ENCODE assay signal across 28 mouse cellular contexts in genomic region chr14:51877517-51877916, GRCm38 (mm10). TPM values are rescaled to one million over a fixed set of nuclear protein-coding genes. Genes with fewer than 3 reads are reported as not detected.
A peak's percentile ranks its signal among the peaks of the same experiment; 100 is the strongest.
DNase-seq lines count a peak whose midpoint lies in the region; ATAC-seq lines count a peak whose summit lies in the region.
"Had no signal": no experiment of that assay in that cellular context is flagged by ENCODE, and none has a peak within 500 bp of the region (broad histone marks: within the 10 kb centered on the region; RNA-seq: fewer than 3 reads in every experiment).

No protein-coding gene starts in this region.

- 85% methylated on average over 3 of the region's 3 CpGs for WGBS in midbrain, embryonic 11.5 days
- 85% methylated on average over 3 of the region's 3 CpGs for WGBS in midbrain, embryonic 15.5 days
- WGBS in intestine, embryonic 16.5 days, result 57% methylated on average over 3 of the region's 3 CpGs
- 85% methylated on average over 3 of the region's 3 CpGs for WGBS in hindbrain, embryonic 16.5 days

- no peak overlapping the region for H3K4me2 ChIP-seq in midbrain, embryonic 11.5 days
- H3K4me2 ChIP-seq in midbrain, embryonic 15.5 days, result no peak overlapping the region
- no peak overlapping the region for H3K4me2 ChIP-seq in intestine, embryonic 16.5 days (ENCODE audit: low read depth, low read length)
- H3K4me2 ChIP-seq in hindbrain, embryonic 16.5 days (ENCODE audit: low read length), result no peak overlapping the region
- H3K4me2 ChIP-seq: embryonic facial prominence, embryonic 13.5 days; forebrain, embryonic 12.5 days; heart, embryonic 11.5 days; hindbrain, embryonic 12.5 days; hindbrain, embryonic 15.5 days had no signal

- DNase-seq in midbrain, embryonic 11.5 days (ENCODE audit: low spot score, missing footprints), result peak; percentile 14
- DNase-seq in brain, adult 2 months (ENCODE audit: low read depth, low spot score), result peak; percentile 8
- DNase-seq in cerebellum, postnatal 14 days, result no peak
- no peak for DNase-seq in cerebellum, postnatal 36 days
- DNase-seq: B cell, adult 2 months; cerebellum, adult 18-20 months; cerebellum, adult 9-10 months; cerebellum, postnatal 25 days; embryo, embryonic 11 days; gastrocnemius, postnatal 10 days; gastrocnemius, postnatal 36 days; heart, adult 2 months had no signal

- no peak overlapping the region for H3K9ac ChIP-seq in midbrain, embryonic 11.5 days (ENCODE audit: low read length)
- no peak overlapping the region for H3K9ac ChIP-seq in midbrain, embryonic 15.5 days
- H3K9ac ChIP-seq in intestine, embryonic 16.5 days (ENCODE audit: low read depth, low read length), result no peak overlapping the region
- no peak overlapping the region for H3K9ac ChIP-seq in hindbrain, embryonic 16.5 days (ENCODE audit: low read depth, low read length)
- H3K9ac ChIP-seq: embryonic facial prominence, embryonic 13.5 days; forebrain, embryonic 12.5 days; hindbrain, embryonic 12.5 days; hindbrain, embryonic 15.5 days had no signal

- H3K27ac ChIP-seq in midbrain, embryonic 11.5 days (ENCODE audit: low read depth, low read length), result no peak overlapping the region
- no peak overlapping the region for H3K27ac ChIP-seq in midbrain, embryonic 15.5 days
- no peak overlapping the region for H3K27ac ChIP-seq in intestine, embryonic 16.5 days (ENCODE audit: low read length)
- H3K27ac ChIP-seq in hindbrain, embryonic 16.5 days (ENCODE audit: low read depth, low read length), result no peak overlapping the region
- H3K27ac ChIP-seq: embryonic facial prominence, embryonic 10.5 days; embryonic facial prominence, embryonic 13.5 days; forebrain, embryonic 12.5 days; heart, adult 2 months; hindbrain, embryonic 12.5 days; hindbrain, embryonic 15.5 days had no signal

- H3K4me3 ChIP-seq in midbrain, embryonic 11.5 days (ENCODE audit: low read depth, low read length), result no peak overlapping the region
- no peak overlapping the region for H3K4me3 ChIP-seq in midbrain, embryonic 15.5 days
- H3K4me3 ChIP-seq in intestine, embryonic 16.5 days (ENCODE audit: low read length), result no peak overlapping the region
- H3K4me3 ChIP-seq in hindbrain, embryonic 16.5 days (ENCODE audit: low read length), result no peak overlapping the region
- H3K4me3 ChIP-seq: embryonic facial prominence, embryonic 10.5 days; embryonic facial prominence, embryonic 13.5 days; erythroblast, embryonic 14.5 days; forebrain, embryonic 12.5 days; heart, adult 2 months; hindbrain, embryonic 12.5 days; hindbrain, embryonic 15.5 days had no signal

- H3K4me1 ChIP-seq in midbrain, embryonic 11.5 days (ENCODE audit: control insufficient read depth, insufficient read depth, low read length), result no peaks in the 10 kb centered on the region
- no peaks in the 10 kb centered on the region for H3K4me1 ChIP-seq in midbrain, embryonic 15.5 days
- no peaks in the 10 kb centered on the region for H3K4me1 ChIP-seq in intestine, embryonic 16.5 days (ENCODE audit: control insufficient read depth, insufficient read depth, low read length)
- no peaks in the 10 kb centered on the region for H3K4me1 ChIP-seq in hindbrain, embryonic 16.5 days (ENCODE audit: control insufficient read depth, insufficient read depth, low read depth, low read length)
- H3K4me1 ChIP-seq: embryonic facial prominence, embryonic 10.5 days; embryonic facial prominence, embryonic 13.5 days; forebrain, embryonic 12.5 days; hindbrain, embryonic 12.5 days; hindbrain, embryonic 15.5 days had no signal

- H3K9me3 ChIP-seq in midbrain, embryonic 11.5 days (ENCODE audit: control insufficient read depth, low read length), result no peaks in the 10 kb centered on the region
- H3K9me3 ChIP-seq in midbrain, embryonic 15.5 days, result no peaks in the 10 kb centered on the region
- H3K9me3 ChIP-seq in intestine, embryonic 16.5 days (ENCODE audit: control insufficient read depth, low read length), result no peaks in the 10 kb centered on the region
- H3K9me3 ChIP-seq in hindbrain, embryonic 16.5 days (ENCODE audit: control insufficient read depth, low read length), result no peaks in the 10 kb centered on the region
- H3K9me3 ChIP-seq: embryonic facial prominence, embryonic 10.5 days; embryonic facial prominence, embryonic 13.5 days; forebrain, embryonic 12.5 days; hindbrain, embryonic 12.5 days; hindbrain, embryonic 15.5 days had no signal

- no peak for ATAC-seq in midbrain, embryonic 11.5 days (ENCODE audit: low FRiP score)
- ATAC-seq in midbrain, embryonic 15.5 days (replicated peaks), result no peak
- ATAC-seq in intestine, embryonic 16.5 days, result peak; percentile 65
- no peak for ATAC-seq in hindbrain, embryonic 16.5 days
- ATAC-seq: forebrain, embryonic 16.5 days had no signal

- H3K27me3 ChIP-seq in midbrain, embryonic 11.5 days (ENCODE audit: control insufficient read depth, insufficient read depth, low read length), result no peaks in the 10 kb centered on the region
- H3K27me3 ChIP-seq in midbrain, embryonic 15.5 days (replicated peaks), result no peaks in the 10 kb centered on the region
- H3K27me3 ChIP-seq in intestine, embryonic 16.5 days (replicated peaks; ENCODE audit: control insufficient read depth, insufficient read depth, low read length), result no peaks in the 10 kb centered on the region
- no peaks in the 10 kb centered on the region for H3K27me3 ChIP-seq in hindbrain, embryonic 16.5 days (replicated peaks; ENCODE audit: control insufficient read depth, insufficient read depth, low read length)
- H3K27me3 ChIP-seq: embryonic facial prominence, embryonic 13.5 days; forebrain, embryonic 12.5 days; hindbrain, embryonic 12.5 days; hindbrain, embryonic 15.5 days had no signal

- no peaks in the 10 kb centered on the region for H3K36me3 ChIP-seq in midbrain, embryonic 11.5 days (ENCODE audit: control insufficient read depth, insufficient read depth, low read length)
- no peaks in the 10 kb centered on the region for H3K36me3 ChIP-seq in midbrain, embryonic 15.5 days (replicated peaks)
- H3K36me3 ChIP-seq in intestine, embryonic 16.5 days (ENCODE audit: control insufficient read depth, insufficient read depth, low read length), result no peaks in the 10 kb centered on the region
- no peaks in the 10 kb centered on the region for H3K36me3 ChIP-seq in hindbrain, embryonic 16.5 days (ENCODE audit: control insufficient read depth, insufficient read depth, low read length)
- H3K36me3 ChIP-seq: embryonic facial prominence, embryonic 10.5 days; embryonic facial prominence, embryonic 13.5 days; forebrain, embryonic 12.5 days; hindbrain, embryonic 12.5 days; hindbrain, embryonic 15.5 days had no signal

RNA-seq across cellular contexts. Expression of gene Mettl17, which starts 7.1 kb away (rescaled TPM):
- polyA plus RNA-seq in midbrain, embryonic 11.5 days (2014; fragmentation: Nextera tagmentation; extraction: Ambion mirVana), result 49.6 and 52.4 TPM in 2 replicates
- 99.3 and 100 TPM in 2 replicates for polyA plus RNA-seq in midbrain, embryonic 15.5 days (2015; fragmentation: Nextera tagmentation; extraction: Ambion mirVana)
- polyA plus RNA-seq in intestine, embryonic 16.5 days (2015; fragmentation: Nextera tagmentation; extraction: Ambion mirVana), result 50.3 and 57.1 TPM in 2 replicates
- 80.4 and 88.1 TPM in 2 replicates for polyA plus RNA-seq in hindbrain, embryonic 16.5 days (2015; fragmentation: Nextera tagmentation; extraction: Ambion mirVana)

RNA-seq across cellular contexts. Expression of gene Slc39a2, which starts 15.2 kb away (rescaled TPM):
- 0.40 and 0.41 TPM in 2 replicates for polyA plus RNA-seq in midbrain, embryonic 11.5 days (2014; fragmentation: Nextera tagmentation; extraction: Ambion mirVana)
- 2.4 and 3.0 TPM in 2 replicates for polyA plus RNA-seq in midbrain, embryonic 15.5 days (2015; fragmentation: Nextera tagmentation; extraction: Ambion mirVana)
- polyA plus RNA-seq in intestine, embryonic 16.5 days (2015; fragmentation: Nextera tagmentation; extraction: Ambion mirVana), result 1.3 TPM in 2 replicates
- polyA plus RNA-seq in hindbrain, embryonic 16.5 days (2015; fragmentation: Nextera tagmentation; extraction: Ambion mirVana), result 1.5 and 1.9 TPM in 2 replicates
- polyA plus RNA-seq: erythroblast, embryonic 14.5 days had no signal

RNA-seq across cellular contexts. Expression of gene Ear6, which starts 24.0 kb away (rescaled TPM):
- polyA plus RNA-seq in midbrain, embryonic 11.5 days (2014; fragmentation: Nextera tagmentation; extraction: Ambion mirVana), result not detected in 2 replicates
- not detected in 2 replicates for polyA plus RNA-seq in midbrain, embryonic 15.5 days (2015; fragmentation: Nextera tagmentation; extraction: Ambion mirVana)
- 0.26 TPM in 1 of 2 replicates, not detected in the other for polyA plus RNA-seq in intestine, embryonic 16.5 days (2015; fragmentation: Nextera tagmentation; extraction: Ambion mirVana)
- polyA plus RNA-seq in hindbrain, embryonic 16.5 days (2015; fragmentation: Nextera tagmentation; extraction: Ambion mirVana), result not detected in 2 replicates
- polyA plus RNA-seq: adrenal gland, adult 2 months; brain, embryonic 14.5 days; cortical plate, adult 2 months; embryonic facial prominence, embryonic 10.5 days; embryonic facial prominence, embryonic 13.5 days; erythroblast, embryonic 14.5 days; forebrain, embryonic 12.5 days; forebrain, embryonic 16.5 days; heart, adult 2 months; heart, embryonic 11.5 days; heart, embryonic 14.5 days; heart, postnatal 0 days; hindbrain, embryonic 12.5 days; hindbrain, embryonic 15.5 days had no signal

RNA-seq across cellular contexts. Expression of gene Ndrg2, which starts 36.4 kb away (rescaled TPM):
- 7.5 and 10.6 TPM in 2 replicates for polyA plus RNA-seq in midbrain, embryonic 11.5 days (2014; fragmentation: Nextera tagmentation; extraction: Ambion mirVana)
- polyA plus RNA-seq in midbrain, embryonic 15.5 days (2015; fragmentation: Nextera tagmentation; extraction: Ambion mirVana), result 170 and 196 TPM in 2 replicates
- polyA plus RNA-seq in intestine, embryonic 16.5 days (2015; fragmentation: Nextera tagmentation; extraction: Ambion mirVana), result 62.1 and 64.2 TPM in 2 replicates
- 338 and 429 TPM in 2 replicates for polyA plus RNA-seq in hindbrain, embryonic 16.5 days (2015; fragmentation: Nextera tagmentation; extraction: Ambion mirVana)

RNA-seq across cellular contexts. Expression of gene Tppp2, which starts 40.7 kb away (rescaled TPM):
- not detected in 2 replicates for polyA plus RNA-seq in midbrain, embryonic 11.5 days (2014; fragmentation: Nextera tagmentation; extraction: Ambion mirVana)
- polyA plus RNA-seq in midbrain, embryonic 15.5 days (2015; fragmentation: Nextera tagmentation; extraction: Ambion mirVana), result not detected in 2 replicates
- not detected in 2 replicates for polyA plus RNA-seq in intestine, embryonic 16.5 days (2015; fragmentation: Nextera tagmentation; extraction: Ambion mirVana)
- polyA plus RNA-seq in hindbrain, embryonic 16.5 days (2015; fragmentation: Nextera tagmentation; extraction: Ambion mirVana), result not detected in 2 replicates
- polyA plus RNA-seq: adrenal gland, adult 2 months; brain, embryonic 14.5 days; cortical plate, adult 2 months; embryonic facial prominence, embryonic 10.5 days; embryonic facial prominence, embryonic 13.5 days; erythroblast, embryonic 14.5 days; forebrain, embryonic 12.5 days; forebrain, embryonic 16.5 days; heart, embryonic 11.5 days; heart, embryonic 14.5 days; heart, postnatal 0 days; hindbrain, embryonic 12.5 days; hindbrain, embryonic 15.5 days had no signal

Comparison
In these comparisons a context has a peak if more than half of its experiments do, and no peak if none do; other contexts are left out.
1. DNase-seq: peak in midbrain, embryonic 11.5 days (single experiment) and brain, adult 2 months (single experiment); none in cerebellum, postnatal 14 days (0 of 2) and cerebellum, postnatal 36 days (0 of 2).